Mouse (Mus musculus): Measurements from ENCODE around the gene Klhl18. TPM values are rescaled to one million over a fixed set of nuclear protein-coding genes. Genes with fewer than 3 reads are reported as not detected.

Gene Klhl18
- 10.0 TPM for polyA plus RNA-seq (2014; fragmentation: Illumina TruSeq; extraction: RNeasy Lipid Tissue Mini Kit (QIAGEN cat#74804); ENCODE audit: low read depth, low replicate concordance)

DNA sequence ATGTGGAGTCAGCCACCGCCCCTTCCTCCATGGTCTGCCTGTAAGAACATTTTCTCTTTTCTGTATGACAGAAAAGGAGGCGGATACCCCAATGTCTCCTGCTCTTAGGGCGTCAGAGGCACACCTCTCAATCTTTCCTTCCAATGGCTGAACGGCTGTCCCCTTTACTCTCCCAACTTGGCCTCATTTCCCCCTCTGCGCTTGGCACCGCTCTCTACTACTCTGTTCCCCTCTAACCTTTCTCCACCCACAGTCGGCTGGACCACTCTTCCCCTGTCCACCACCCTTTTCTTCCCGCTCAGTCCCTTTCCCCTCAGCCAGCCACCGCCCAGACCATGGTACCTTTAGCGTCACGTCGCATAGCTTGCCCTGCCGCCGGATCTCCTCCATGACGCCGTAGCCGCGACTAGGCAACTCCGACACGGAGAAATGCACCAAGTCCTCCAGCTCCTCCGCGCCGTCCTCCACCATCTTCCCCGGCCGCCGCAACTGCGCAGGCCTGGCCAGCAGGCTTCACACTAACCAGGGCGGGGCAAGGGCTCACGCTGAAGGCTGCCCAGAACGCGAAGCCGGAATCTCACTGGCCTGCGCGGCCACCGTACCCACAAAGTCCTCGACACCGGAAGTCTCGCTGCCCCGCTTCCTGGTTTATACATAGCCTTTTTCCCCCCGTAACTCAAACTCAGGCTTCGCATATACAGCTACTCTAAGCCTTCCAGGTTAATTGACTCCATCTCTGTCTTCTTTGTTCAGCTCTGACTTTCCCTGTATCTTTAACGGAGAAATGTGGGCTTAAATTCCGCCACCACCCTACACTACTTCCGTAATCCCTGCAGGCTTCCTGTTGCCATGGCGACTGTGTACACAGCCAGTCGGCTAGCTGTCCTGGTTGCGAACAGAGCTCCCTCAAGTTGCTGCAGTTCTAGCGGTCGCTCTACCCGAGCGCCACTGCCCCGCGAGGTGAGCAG is at the start of gene Klhl18, which contains the start of gene Kif9:
Gene Klhl18, minus strand, starts transcription at position 571 of the 968 bp plus-strand sequence.
Gene Kif9, plus strand, starts transcription at position 835 of the 968 bp plus-strand sequence.

DNA sequence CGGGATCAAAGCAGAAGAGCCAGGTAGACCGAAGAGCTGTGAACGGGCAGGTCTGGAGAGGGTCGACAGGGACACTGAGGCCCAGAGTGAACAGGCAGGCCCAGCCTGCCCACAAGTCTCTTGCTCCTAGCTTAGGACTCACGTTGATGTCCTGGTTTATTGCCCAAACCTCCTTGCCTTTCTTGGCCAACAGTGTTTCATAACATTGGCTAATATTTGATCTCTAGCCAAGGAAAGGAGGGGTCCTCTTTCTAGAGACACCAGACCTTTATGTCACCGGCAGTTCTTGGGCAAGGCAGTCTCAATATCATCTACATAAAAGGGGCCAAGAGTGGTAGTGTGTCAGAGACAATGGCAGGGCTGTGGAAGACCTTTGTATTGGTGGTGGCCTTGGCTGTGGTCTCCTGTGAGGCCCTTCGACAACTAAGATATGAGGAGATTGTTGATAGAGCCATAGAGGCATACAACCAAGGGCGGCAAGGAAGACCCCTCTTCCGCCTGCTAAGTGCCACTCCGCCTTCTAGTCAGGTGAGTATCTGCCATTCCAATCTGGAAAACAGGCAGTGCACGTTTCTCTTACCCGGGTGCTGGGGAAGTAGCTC is 56.9 kb downstream of the Klhl18 start, which contains the start of gene Ngp:
Gene Ngp, plus strand, starts transcription at position 237 of the 602 bp plus-strand sequence.

DNA sequence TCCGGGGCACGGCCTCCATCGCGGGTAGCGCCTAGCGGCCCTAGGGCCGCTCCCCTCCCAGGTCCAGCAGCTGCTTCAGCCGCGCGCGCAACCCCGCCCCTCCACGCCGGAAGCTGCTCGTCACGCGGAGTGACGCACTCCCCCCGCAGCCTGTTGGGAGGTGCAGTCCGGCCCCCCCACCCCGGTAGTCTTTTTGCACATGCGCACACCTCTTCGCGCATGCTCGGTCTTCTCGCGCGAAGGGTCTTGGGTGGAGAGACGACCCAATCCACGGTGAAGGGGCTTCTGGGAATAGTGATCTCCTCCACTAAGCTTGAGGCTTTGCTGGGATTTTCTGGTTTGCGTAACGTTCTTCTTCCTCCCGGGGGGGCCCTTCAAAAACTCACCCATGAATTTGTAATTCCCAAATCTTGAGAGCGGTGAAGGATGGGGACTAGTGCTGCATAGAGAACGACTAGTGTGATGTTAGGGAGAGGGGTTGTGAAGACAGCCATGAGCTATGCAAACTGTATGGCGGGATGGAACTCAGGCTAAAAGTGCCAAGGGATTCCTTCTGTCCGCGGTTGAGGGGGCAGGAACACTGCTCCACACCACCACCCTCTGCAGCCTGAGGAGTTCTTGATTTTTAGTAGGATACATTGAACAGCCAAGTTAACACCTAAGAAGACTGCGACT is 68.3 kb downstream of the Klhl18 start, which contains the start of gene Ptpn23:
Gene Ptpn23, minus strand, starts transcription at position 115 of the 675 bp plus-strand sequence.

Other genes starting within 250 kb of the Klhl18 start
- gene Cspg5, start 232.9 kb downstream of the Klhl18 start, polyA plus RNA-seq (2014; fragmentation: Illumina TruSeq; extraction: RNeasy Lipid Tissue Mini Kit (QIAGEN cat#74804); ENCODE audit: low read depth, low replicate concordance): 0.96 TPM
- 7.6 TPM for gene Elp6, start 171.5 kb downstream of the Klhl18 start, polyA plus RNA-seq (2014; fragmentation: Illumina TruSeq; extraction: RNeasy Lipid Tissue Mini Kit (QIAGEN cat#74804); ENCODE audit: low read depth, low replicate concordance)
- gene Scap, start 143.4 kb downstream of the Klhl18 start, polyA plus RNA-seq (2014; fragmentation: Illumina TruSeq; extraction: RNeasy Lipid Tissue Mini Kit (QIAGEN cat#74804); ENCODE audit: low read depth, low replicate concordance): 52.1 TPM
- 30.8 TPM for gene Ptpn23, start 68.5 kb downstream of the Klhl18 start, polyA plus RNA-seq (2014; fragmentation: Illumina TruSeq; extraction: RNeasy Lipid Tissue Mini Kit (QIAGEN cat#74804); ENCODE audit: low read depth, low replicate concordance)
- not detected for gene Ngp, start 56.9 kb downstream of the Klhl18 start, polyA plus RNA-seq (2014; fragmentation: Illumina TruSeq; extraction: RNeasy Lipid Tissue Mini Kit (QIAGEN cat#74804); ENCODE audit: low read depth, low replicate concordance)
- gene Kif9, start 264 bp upstream of the Klhl18 start, polyA plus RNA-seq (2014; fragmentation: Illumina TruSeq; extraction: RNeasy Lipid Tissue Mini Kit (QIAGEN cat#74804); ENCODE audit: low read depth, low replicate concordance): 9.6 TPM
- gene Setd2, start 55.9 kb upstream of the Klhl18 start, polyA plus RNA-seq (2014; fragmentation: Illumina TruSeq; extraction: RNeasy Lipid Tissue Mini Kit (QIAGEN cat#74804); ENCODE audit: low read depth, low replicate concordance): 36.5 TPM
- gene Nradd, start 147.8 kb upstream of the Klhl18 start, polyA plus RNA-seq (2014; fragmentation: Illumina TruSeq; extraction: RNeasy Lipid Tissue Mini Kit (QIAGEN cat#74804); ENCODE audit: low read depth, low replicate concordance): 11.8 TPM
- 10.3 TPM for gene Nbeal2, start 177.5 kb upstream of the Klhl18 start, polyA plus RNA-seq (2014; fragmentation: Illumina TruSeq; extraction: RNeasy Lipid Tissue Mini Kit (QIAGEN cat#74804); ENCODE audit: low read depth, low replicate concordance)
- 64.3 TPM for gene Ccdc12, start 179.8 kb upstream of the Klhl18 start, polyA plus RNA-seq (2014; fragmentation: Illumina TruSeq; extraction: RNeasy Lipid Tissue Mini Kit (QIAGEN cat#74804); ENCODE audit: low read depth, low replicate concordance)

All from adipose tissue, adult 10 weeks (tissue).